Mouse (Mus musculus): Measurements from ENCODE around the gene Cpb2.

Gene Cpb2

DNA sequence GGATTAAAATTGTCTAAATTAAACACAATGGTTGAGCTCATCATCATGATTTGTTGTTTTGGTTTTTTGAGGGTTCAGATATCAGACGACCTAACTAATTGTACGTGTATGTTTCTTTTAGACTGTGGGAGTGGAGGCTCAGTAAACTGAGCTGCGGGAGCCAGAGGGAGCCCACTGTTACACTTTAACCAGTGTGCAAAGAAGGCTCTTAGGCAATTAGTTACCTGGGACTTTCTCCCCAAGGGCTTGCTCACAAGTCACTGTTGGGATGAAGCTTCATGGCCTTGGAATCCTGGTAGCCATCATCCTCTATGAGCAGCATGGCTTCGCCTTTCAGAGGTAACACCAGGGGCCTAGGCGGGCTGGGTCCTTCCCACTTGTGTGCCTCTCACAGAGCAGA, at the start of gene Cpb2:
Cpb2 (plus strand) TSS at position 201 of the 400 bp plus-strand sequence.
- no peak for DNase-seq (ENCODE audit: low spot score)

- no peak for DNase-seq (ENCODE audit: low spot score)
Observed at GRCm38 (mm10) chr14:75192427-75192826, 49.7 kb upstream of the Cpb2 start.

- no peak for DNase-seq (ENCODE audit: low spot score)
Observed at GRCm38 (mm10) chr14:75192858-75193257, 49.2 kb upstream of the Cpb2 start.

DNA sequence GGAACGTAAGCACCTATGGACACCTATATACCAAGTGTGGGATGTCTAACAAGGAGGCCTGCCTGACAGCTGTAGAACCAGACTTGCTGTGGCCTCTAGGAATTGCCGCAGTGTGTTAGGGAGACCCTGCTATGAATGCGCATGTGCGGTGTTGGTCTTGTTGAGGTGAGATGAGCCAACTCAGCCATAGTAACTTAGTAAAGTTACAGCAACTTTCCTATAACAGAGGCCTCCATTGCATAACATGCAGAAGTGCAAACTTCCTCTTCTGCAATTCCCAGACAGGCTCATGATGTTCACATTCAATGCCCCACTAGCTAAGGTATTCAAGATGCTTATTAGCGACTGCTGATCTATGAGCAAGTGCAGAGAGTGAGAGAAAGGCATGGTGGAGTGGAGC, 46.6 kb upstream of the Cpb2 start:
- DNase-seq (ENCODE audit: low spot score), result no peak

GRCm38 (mm10) chr14:75197027-75197426, 45.1 kb upstream of the Cpb2 start:
- peak; percentile 51 for DNase-seq (ENCODE audit: low spot score)

- no peak for DNase-seq (ENCODE audit: low spot score)
Observed at GRCm38 (mm10) chr14:75197660-75198059, 44.4 kb upstream of the Cpb2 start.

DNA sequence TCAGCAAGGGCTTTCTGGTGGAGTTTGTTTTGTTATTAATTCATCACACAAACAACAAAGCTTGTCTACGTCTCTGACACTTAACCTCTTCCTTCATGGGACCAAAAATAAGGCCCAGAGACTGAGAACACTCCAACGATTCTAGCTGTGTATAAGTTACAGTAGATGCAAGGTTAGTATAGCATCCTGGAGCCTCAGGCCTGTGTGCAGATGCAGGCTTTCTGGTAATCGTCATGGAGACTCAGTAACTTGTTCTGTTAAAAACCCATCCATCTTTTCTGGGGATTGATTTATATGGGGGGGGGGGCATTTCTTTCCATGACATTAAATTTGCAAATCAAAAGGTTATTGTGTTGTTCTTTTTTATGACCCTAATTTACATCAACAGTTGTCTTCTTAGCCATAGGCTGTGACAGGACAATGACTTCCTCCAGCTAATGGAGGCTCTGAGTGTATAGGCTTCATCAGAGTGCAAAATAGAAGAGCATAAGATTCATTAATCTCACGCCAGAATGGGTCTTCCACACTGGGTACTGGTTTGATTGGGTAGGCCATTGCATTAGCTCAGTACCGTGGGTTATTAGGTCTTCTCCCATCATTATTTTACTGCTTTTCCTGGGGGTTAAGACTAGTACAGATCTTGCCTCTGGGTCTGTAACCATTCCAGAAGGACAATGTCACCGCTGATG, 36.6 kb upstream of the Cpb2 start:
- DNase-seq (ENCODE audit: low spot score), result no peak

GRCm38 (mm10) chr14:75206307-75206706, 35.8 kb upstream of the Cpb2 start:
- no peak for DNase-seq (ENCODE audit: low spot score)

DNA sequence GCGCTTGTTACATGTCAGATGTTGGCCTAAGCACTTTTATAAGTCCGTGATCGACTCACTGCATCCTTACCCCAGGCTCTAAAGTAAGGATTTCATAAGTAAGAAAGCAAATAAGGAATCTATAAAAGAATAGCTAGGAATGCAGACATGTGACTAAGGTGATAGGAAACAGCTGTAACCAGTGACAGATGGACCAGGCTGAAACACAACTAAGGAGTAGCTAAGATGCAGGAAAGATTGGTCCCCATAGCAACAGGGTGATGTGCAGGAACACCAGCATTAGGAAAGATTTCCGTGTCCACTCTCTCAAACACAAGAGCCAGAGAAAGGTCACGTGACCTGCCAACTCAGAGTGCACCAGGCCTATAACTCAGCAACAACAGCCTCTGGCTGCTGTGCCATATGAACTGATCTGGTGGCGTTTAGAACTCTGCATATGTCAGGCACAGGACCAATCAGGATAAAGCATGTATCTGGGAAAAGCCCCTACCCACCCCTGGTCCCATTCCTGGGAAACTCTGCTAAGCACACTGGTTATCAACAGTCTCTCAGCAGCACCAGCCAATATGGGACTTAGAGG, 33.4 kb upstream of the Cpb2 start:
- DNase-seq (ENCODE audit: low spot score), result no peak

- DNase-seq (ENCODE audit: low spot score), result no peak
Observed at GRCm38 (mm10) chr14:75213752-75214151, 28.3 kb upstream of the Cpb2 start.

- DNase-seq (ENCODE audit: low spot score), result no peak
Observed at GRCm38 (mm10) chr14:75218843-75219242, 23.2 kb upstream of the Cpb2 start.

GRCm38 (mm10) chr14:75219250-75219913, 22.7 kb upstream of the Cpb2 start:
- DNase-seq (ENCODE audit: low spot score), result no peak

DNA sequence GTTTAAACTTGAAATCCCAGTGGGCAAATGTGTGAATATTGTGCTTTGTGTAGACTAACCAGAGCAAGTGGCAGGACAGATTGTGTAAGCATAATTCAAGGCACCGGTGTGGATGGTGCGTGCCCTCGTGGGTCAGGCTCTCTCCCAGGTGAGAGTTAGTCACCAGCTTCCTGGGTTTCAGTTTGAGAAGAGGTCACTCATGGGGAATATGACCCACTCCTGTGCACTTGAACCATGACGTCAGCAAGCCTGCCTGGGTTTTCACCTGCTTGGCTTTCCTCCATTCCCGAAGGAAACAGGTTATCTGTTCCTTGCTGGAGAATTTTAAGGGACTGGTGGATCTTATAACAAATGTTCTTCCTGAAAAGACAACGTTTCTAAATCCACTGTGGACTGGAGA, 19.7 kb upstream of the Cpb2 start:
- DNase-seq (ENCODE audit: low spot score), result no peak

DNA sequence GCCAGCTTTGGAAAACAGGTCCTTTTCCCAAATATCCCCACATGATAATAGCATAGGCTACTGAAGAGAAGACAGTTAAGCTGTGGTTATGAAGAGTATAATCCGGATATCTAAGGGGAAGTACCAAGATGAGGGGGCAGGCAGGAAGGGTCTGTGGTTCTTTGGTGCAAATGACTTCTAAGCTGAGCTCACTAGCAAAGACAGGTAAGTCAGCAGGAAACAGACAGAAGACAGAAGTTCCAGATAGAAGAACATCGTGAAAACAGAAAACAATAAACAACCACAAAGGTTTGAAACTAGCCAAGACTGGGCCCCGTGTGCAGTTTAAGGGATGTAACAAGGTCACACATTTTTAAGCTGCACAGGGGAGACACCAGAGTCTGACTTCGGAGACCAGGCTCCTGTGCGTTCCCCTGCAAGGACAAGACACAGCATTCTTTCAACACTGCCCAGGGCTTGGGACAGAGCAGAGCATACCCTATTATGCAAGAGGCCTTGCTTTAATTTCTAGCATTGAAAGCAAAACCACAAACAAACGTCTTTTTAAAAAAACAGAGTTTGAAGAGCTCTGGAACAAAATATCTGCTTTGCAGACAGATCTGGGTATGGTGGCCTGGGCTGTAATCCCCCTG, 14.5 kb upstream of the Cpb2 start:
- DNase-seq (ENCODE audit: low spot score), result no peak

GRCm38 (mm10) chr14:75229834-75230233, 12.3 kb upstream of the Cpb2 start:
- DNase-seq (ENCODE audit: low spot score), result no peak

DNA sequence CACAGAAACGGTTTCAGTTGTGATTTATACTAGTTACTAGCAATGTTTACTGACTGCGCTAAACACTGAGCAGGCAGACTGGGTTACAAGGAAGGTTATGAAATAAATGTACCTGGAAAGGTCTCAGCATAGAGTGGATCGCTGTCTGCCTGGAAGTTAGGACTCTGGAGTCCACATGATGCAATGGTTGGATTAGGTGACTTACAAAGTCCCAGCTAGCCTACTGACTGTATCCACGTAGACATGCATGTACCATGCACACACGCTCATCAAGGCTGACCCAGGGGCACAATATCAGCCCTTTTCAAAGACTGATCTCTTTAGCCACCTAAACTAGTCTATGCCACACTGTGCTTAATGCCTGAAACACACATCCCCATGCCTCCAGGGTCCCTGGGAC, 9.0 kb upstream of the Cpb2 start:
- no peak for DNase-seq (ENCODE audit: low spot score)

- DNase-seq (ENCODE audit: low spot score), result no peak
Observed at GRCm38 (mm10) chr14:75235552-75235951, 6.5 kb upstream of the Cpb2 start.

DNA sequence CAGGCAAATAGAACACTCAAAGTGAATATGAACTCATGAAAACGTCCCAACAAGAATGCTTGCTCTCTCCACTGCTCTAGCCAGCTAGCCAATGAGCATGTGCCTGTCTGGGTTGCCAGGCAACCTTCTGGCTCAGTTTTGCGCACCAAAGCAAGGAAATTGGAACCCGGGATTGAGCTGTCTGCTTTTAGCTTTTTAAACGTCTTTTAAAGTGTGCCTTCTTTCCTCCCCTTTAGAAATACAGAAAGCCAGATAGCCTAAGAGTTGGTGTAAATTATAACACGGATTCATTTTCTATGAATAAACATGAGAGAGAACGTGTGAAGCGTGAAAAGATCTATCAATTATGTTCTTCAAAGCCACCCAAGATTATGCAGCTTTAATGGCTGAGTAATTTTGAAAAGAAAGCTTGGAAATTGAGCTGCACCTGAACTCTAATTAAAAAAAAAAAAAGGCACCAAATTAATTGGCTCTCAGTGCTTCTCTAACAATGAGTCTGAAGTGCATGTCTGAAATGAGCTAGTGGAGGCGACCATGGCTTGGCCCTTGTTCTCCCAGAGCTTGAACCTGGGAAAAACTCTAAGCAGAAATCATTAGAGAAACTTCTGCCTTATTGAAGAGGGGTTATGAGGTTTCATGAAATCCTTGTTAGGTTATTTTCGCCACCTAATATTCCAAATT, 6.0 kb upstream of the Cpb2 start:
- no peak for DNase-seq (ENCODE audit: low spot score)

DNA sequence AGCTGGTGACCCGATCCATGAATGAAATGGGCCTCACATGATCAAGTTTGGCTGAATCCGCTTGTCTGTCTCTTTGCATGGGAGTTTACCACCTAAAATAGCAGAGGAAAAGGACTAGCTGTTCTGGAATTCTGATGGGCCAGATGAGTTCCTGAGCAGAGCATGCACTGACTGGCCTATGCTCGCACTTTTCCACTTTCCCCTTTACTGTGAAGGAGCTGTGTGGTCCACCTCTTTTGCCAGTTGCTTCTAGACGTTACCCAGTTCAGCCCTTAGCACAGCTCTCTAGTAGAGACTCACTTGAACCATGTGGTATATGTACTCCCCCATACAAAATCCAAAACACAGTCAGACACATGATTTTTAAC, 5.5 kb upstream of the Cpb2 start:
- no peak for DNase-seq (ENCODE audit: low spot score)

- DNase-seq (ENCODE audit: low spot score), result no peak
Observed at GRCm38 (mm10) chr14:75237096-75237495, 5.0 kb upstream of the Cpb2 start.

DNA sequence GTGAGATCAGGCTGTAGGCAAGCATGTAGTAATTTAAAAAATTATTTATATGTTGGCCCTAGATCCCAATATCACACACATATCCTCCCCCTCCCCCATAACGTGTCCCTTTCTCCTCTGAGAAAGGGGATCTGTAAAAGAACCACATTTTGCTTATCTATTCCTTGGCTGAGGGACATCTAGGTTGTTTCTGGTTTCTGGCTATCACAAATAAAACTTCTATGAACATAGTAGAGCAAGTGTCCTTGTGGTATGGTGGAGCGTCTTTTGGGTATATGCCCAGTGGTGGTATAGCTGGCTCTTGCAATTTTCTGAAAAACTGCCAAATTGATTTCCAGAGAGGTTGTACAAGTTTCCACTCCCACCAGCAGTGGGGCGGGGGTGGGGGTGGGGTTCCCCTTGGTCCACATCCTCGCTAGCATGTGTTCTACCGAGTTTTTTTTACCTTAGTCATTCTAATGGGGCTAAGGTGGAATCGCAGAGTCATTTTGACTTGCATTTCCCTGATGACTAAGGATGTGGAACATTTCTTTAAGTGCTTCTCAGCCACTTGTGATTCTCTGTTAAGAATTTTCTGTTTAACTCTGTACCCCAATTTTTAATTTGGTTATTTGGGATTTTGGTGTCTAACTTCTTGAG, 3.9 kb upstream of the Cpb2 start:
- no peak for DNase-seq (ENCODE audit: low spot score)
